Mouse (Mus musculus): Measurements from ENCODE around the gene Csrnp3. TPM values are rescaled to one million over a fixed set of nuclear protein-coding genes. Genes with fewer than 3 reads are reported as not detected.

Csrnp3 gene
- total and polyA plus RNA-seq, 3 experiments: 2.2 to 2.5 (median 2.3) TPM

- in situ Hi-C loops (cut with MboI; ENCODE audit: low pct_ligation_motif_present, low pct_unique_long_range_greater_than_20kb, low sequenced_read_pairs): no loop called here
- Histone ChIP-seq H3K36me3 (replicated peaks in 1 of 2; ENCODE audit: control insufficient read depth in 1 of 2, insufficient read depth in 1 of 2, low read length in 1 of 2) (peaks cover 2 to 9% of the 10 kb centered on the region in 2 experiments), H3K9ac (ENCODE audit: insufficient read depth, low read depth) (no peak overlapping the region), H3K4me1 (ENCODE audit: control insufficient read depth in 1 of 2, insufficient read depth in 2 of 2) (peaks cover 0 to 12% of the 10 kb centered on the region in 2 experiments; a peak in 2 of 4 replicates), H3K4me3 (replicated peaks in 1 of 3; ENCODE audit: low read depth in 2 of 3, low read length in 2 of 3, poor library complexity in 1 of 3) (no peak overlapping the region), H3K9me3 (replicated peaks; ENCODE audit: low read length) (peaks cover 7% of the 10 kb centered on the region), H3K27ac (ENCODE audit: insufficient read depth, low read depth) (0 out of 2 replicates have a peak overlapping the region, but pooled peaks have one; percentile 19), H3K4me2 (ENCODE audit: insufficient read depth, low read depth, poor library complexity, severe bottlenecking) (no peak overlapping the region), H3K79me2 (replicated peaks; ENCODE audit: control insufficient read depth, extremely low read depth, insufficient read depth, poor library complexity, severe bottlenecking) (no peaks in the 10 kb centered on the region), H3K27me3 (replicated peaks) (no peaks in the 10 kb centered on the region)
- no peak for DNase-seq (ENCODE audit: extremely low read depth)
- dilution Hi-C loops (cut with MboI; ENCODE audit: extremely low pct_ligation_motif_present, extremely low pct_unique_long_range_greater_than_20kb, low sequenced_read_pairs): no loop called here
- TF ChIP-seq UBTF (IDR thresholded peaks at IDR 0.05; ENCODE audit: low read depth, low read length) (no peak), ZC3H11A (IDR thresholded peaks at IDR 0.05; ENCODE audit: low read depth, low read length) (no peak), POLR2A (IDR thresholded peaks at IDR 0.05; ENCODE audit: low read depth, low read length) (no peak), SIN3A (IDR thresholded peaks at IDR 0.05; ENCODE audit: low read length) (no peak), IRF4 (IDR thresholded peaks at IDR 0.05; ENCODE audit: low read depth, low read length) (no peak), CHD2 (IDR thresholded peaks at IDR 0.05; ENCODE audit: low read length) (no peak), E2F4 (IDR thresholded peaks at IDR 0.05; ENCODE audit: insufficient replicate concordance, low read depth, low read length) (no peak), NELFE (IDR thresholded peaks at IDR 0.05; ENCODE audit: low read depth, low read length) (no peak), JUN (IDR thresholded peaks at IDR 0.05; ENCODE audit: insufficient read depth, low read depth, low read length) (no peak), POLR2AphosphoS2 (IDR thresholded peaks at IDR 0.05; ENCODE audit: low read depth, low read length) (no peak), SMC3 (IDR thresholded peaks at IDR 0.05; ENCODE audit: low read depth, low read length) (no peak)
Observed at GRCm38 (mm10) chr2:65953726-65954340, 108.3 kb downstream of the Csrnp3 start.

GRCm38 (mm10) chr2:65955804-65956203, 110.2 kb downstream of the Csrnp3 start:
- no peaks in the 10 kb centered on the region for H3K79me2 ChIP-seq (replicated peaks; ENCODE audit: control insufficient read depth, extremely low read depth, insufficient read depth, poor library complexity, severe bottlenecking)
- no peak for DNase-seq (ENCODE audit: extremely low read depth)
- H3K4me3 ChIP-seq (replicated peaks in 1 of 3; ENCODE audit: low read depth in 2 of 3, low read length in 2 of 3, poor library complexity in 1 of 3): no peak overlapping the region
- no peak overlapping the region; the same call in 1 of the 2 replicates for H3K27ac ChIP-seq (ENCODE audit: insufficient read depth, low read depth)
- in situ Hi-C loops (cut with MboI; ENCODE audit: low pct_ligation_motif_present, low pct_unique_long_range_greater_than_20kb, low sequenced_read_pairs) (no loop called here), dilution Hi-C loops (cut with MboI; ENCODE audit: extremely low pct_ligation_motif_present, extremely low pct_unique_long_range_greater_than_20kb, low sequenced_read_pairs) (no loop called here)
- H3K27me3 ChIP-seq (replicated peaks): no peaks in the 10 kb centered on the region
- TF ChIP-seq IRF4 (IDR thresholded peaks at IDR 0.05; ENCODE audit: low read depth, low read length): no peak
- TF ChIP-seq NRF1 (IDR thresholded peaks at IDR 0.05; ENCODE audit: low read depth, low read length): no peak
- TF ChIP-seq E2F4 (IDR thresholded peaks at IDR 0.05; ENCODE audit: insufficient replicate concordance, low read depth, low read length): no peak
- no peak for TF ChIP-seq NELFE (IDR thresholded peaks at IDR 0.05; ENCODE audit: low read depth, low read length)
- no peak for TF ChIP-seq SMC3 (IDR thresholded peaks at IDR 0.05; ENCODE audit: low read depth, low read length)
- no peak for TF ChIP-seq JUND (conservative IDR thresholded peaks at IDR 0.05; ENCODE audit: low read depth, low read length)
- TF ChIP-seq MYC (IDR thresholded peaks at IDR 0.05; ENCODE audit: low read depth, low read length): no peak
- no peak for TF ChIP-seq MAZ (IDR thresholded peaks at IDR 0.05; ENCODE audit: low read depth, low read length)
- no peak for TF ChIP-seq EP300 (IDR thresholded peaks at IDR 0.05; ENCODE audit: low read length)
- TF ChIP-seq PAX5 (IDR thresholded peaks at IDR 0.05; ENCODE audit: low read length): no peak
- TF ChIP-seq USF1 (IDR thresholded peaks at IDR 0.05; ENCODE audit: low read depth, low read length): no peak
- no peak for TF ChIP-seq SIN3A (IDR thresholded peaks at IDR 0.05; ENCODE audit: low read length)
- TF ChIP-seq MAX (IDR thresholded peaks at IDR 0.05; ENCODE audit: low read length): no peak
- TF ChIP-seq HCFC1 (IDR thresholded peaks at IDR 0.05; ENCODE audit: low read depth, low read length): no peak
- TF ChIP-seq ZMIZ1 (IDR thresholded peaks at IDR 0.05; ENCODE audit: low read depth, low read length): no peak
- TF ChIP-seq MXI1 (IDR thresholded peaks at IDR 0.05; ENCODE audit: low read depth, low read length): no peak
- TF ChIP-seq ZC3H11A (IDR thresholded peaks at IDR 0.05; ENCODE audit: low read depth, low read length): no peak
- no peak overlapping the region; the same call in 1 of the 2 replicates for H3K9ac ChIP-seq (ENCODE audit: insufficient read depth, low read depth)
- H3K4me1 ChIP-seq (ENCODE audit: control insufficient read depth in 1 of 2, insufficient read depth in 2 of 2): peaks cover 0 to 12% of the 10 kb centered on the region in 2 experiments; a peak in 2 of 4 replicates
- no peaks in the 10 kb centered on the region for H3K36me3 ChIP-seq (replicated peaks in 1 of 2; ENCODE audit: control insufficient read depth in 1 of 2, insufficient read depth in 1 of 2, low read length in 1 of 2)
- peaks cover 7% of the 10 kb centered on the region for H3K9me3 ChIP-seq (replicated peaks; ENCODE audit: low read length)
- H3K4me2 ChIP-seq (ENCODE audit: insufficient read depth, low read depth, poor library complexity, severe bottlenecking): peak overlapping the region; percentile 63

Data from CH12.LX (cell line).